Mouse (Mus musculus): ENCODE results near the gene Slco3a1.

Gene Slco3a1

DNA sequence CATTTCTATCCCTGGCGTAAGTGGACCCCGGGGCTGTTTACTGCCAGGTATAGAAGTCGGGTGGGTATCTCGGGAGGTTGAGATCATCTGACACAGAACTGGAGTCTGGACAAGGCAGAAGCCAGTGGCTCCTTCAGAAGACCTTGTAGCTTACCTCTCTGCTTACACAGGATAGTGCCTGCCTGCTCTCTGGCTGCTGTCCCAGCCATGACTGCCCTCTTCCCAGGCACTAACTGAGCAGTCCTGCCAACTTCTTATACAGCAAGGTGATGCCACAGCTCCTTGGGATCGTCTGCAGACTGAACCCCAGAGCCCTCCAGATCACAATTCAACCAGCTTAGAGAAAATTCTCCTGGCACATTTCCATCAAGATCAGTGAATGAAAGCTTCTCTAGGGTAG is 26.4 kb downstream of the Slco3a1 start:
- DNase-seq (ENCODE audit: low spot score) = no peak

DNA sequence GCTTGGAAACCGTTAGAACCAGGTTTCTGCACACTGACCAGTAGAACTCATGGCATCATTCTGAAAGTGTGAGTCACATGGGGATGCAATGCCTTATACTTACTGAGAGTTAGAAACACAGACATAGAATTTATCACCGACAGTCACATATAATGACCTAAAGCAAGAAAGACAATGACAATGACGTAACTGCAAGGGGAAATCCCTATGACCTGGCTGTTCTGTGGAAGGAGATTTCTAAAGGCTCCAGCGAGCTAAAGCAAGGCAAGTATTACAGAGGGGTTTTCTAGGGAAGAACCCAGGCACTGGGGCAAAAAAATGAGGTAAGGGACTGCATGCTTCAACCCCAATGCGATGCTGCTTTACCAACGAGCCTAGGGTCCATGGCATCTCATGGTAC is 26.9 kb downstream of the Slco3a1 start:
- DNase-seq (ENCODE audit: low spot score) = no peak

GRCm38 (mm10) chr7:74526030-74526429 is 28.6 kb downstream of the Slco3a1 start:
- DNase-seq (ENCODE audit: low spot score) = no peak

- DNase-seq (ENCODE audit: low spot score) = no peak
Measured at GRCm38 (mm10) chr7:74525586-74525985, 29.0 kb downstream of the Slco3a1 start.

DNA sequence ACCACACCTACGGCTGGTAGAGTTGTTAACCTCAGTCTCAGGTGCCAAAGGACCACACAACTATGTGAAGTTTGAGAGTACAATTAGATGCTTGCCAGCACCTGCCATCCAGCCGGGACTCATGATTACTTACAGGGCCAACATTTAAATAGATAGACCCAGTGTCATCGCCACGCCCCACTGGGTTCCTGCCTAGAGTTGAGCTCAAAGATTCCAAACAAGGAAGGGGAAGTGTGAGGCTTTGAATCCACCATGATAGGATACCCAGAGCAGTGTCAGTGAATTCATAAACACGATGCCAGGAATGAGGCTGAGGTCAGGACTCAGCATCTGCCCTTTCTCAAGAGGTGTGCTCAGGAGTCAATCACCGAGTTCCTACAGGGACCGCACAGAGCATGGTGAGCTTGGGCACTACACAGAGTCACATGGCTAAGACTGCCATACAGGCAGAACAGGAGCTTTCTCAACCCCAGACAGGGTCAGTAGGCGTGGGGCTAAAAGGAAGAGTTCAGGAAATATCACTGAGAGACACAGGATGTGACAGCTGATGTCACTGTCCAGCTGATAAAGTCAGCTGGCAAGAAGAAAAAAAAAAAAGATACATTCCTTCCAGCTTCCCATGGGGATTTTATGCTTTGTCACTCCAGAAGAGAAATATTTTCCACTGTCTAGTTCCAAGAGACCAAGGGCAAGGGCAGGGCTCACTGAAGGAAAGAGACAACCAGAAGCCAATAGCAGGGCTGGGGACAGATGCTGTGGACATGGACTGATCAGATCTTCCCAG is 30.2 kb downstream of the Slco3a1 start:
- DNase-seq (ENCODE audit: low spot score) = peak; percentile 68

DNA sequence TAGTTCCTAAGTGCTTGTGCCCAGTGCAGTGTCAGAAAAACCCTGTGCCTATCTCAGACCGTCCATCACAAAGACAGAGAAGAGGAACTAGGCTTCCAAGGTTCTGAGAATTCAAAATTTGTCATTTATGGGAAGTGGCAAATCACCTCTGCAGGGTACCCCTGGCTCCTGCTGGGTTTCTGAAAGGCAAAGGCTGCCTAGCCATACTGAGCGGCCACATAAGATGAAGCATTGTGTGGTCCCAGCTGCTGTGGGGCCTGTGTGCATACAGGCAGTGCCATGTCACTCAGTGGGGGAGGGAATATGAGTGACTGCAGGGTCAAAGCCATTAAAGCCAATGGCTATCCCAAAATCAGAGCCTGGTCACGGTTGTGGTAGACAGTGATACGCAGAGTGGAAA is 31.5 kb downstream of the Slco3a1 start:
- no peak for DNase-seq (ENCODE audit: low spot score)

DNA sequence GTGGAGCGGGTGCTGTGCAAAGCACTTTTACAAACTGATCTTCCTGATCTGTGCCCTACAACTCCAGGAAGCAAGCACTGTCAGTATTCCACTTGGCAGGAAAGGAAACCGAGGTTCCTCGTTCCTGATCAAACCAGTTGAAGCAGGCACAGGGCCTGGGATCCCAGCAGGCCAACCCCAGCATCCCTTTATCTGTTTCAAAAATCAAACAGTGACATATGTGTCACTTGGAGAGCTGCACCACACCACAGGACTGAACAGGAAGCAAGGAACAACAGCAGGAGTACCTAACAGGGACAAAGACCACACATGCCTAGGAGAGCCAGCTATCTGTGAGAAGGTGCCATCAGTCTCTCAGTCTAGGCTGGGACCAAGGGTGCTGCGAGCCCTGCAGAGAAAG is 32.3 kb downstream of the Slco3a1 start:
- DNase-seq (ENCODE audit: low spot score) = no peak

GRCm38 (mm10) chr7:74519386-74519785 is 35.2 kb downstream of the Slco3a1 start:
- DNase-seq (ENCODE audit: low spot score) = no peak

GRCm38 (mm10) chr7:74518776-74519175 is 35.8 kb downstream of the Slco3a1 start:
- DNase-seq (ENCODE audit: low spot score) = no peak

GRCm38 (mm10) chr7:74518255-74518654 is 36.3 kb downstream of the Slco3a1 start:
- no peak for DNase-seq (ENCODE audit: low spot score)

DNA sequence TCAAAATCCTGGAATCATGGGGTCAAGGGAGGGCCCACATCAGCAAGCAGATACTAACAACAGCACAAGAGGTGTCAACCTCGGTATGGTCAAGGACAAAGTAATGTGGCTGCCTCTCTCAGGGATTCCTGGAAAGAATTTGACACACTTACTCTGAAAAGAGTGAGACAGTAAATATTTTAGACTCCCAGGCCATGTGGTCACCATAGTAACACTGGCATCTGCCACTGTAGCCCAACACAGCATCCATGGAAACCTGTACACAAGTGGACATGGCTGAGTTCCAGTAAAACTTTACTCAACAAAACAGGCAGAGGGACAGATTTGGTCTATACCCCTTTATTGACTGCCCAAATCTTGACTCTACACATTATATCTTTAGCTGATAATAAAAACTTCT is 43.9 kb downstream of the Slco3a1 start:
- DNase-seq (ENCODE audit: low spot score) = peak; percentile 70

DNA sequence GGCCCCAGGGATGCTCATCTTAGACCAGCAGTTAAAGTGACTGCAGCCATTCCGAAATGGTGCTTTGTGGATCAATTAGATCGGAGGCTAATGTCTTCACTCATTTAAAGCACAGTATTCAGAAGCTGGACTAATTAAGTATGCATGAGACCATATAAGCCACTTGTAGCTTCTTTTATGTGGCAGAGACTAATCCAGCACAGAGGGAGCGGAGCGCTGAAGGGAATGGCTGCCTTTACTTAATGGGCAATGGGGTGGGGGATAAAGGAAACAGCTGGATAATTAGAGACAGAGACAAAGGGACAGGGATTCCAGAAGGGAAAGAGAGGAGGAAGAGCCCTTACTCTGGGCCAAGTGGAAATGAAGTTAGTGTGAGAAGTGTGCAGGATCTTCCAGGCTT is 46.4 kb downstream of the Slco3a1 start:
- DNase-seq (ENCODE audit: low spot score) = no peak

- DNase-seq (ENCODE audit: low spot score) = no peak
Measured at GRCm38 (mm10) chr7:74506856-74507255, 47.7 kb downstream of the Slco3a1 start.

DNA sequence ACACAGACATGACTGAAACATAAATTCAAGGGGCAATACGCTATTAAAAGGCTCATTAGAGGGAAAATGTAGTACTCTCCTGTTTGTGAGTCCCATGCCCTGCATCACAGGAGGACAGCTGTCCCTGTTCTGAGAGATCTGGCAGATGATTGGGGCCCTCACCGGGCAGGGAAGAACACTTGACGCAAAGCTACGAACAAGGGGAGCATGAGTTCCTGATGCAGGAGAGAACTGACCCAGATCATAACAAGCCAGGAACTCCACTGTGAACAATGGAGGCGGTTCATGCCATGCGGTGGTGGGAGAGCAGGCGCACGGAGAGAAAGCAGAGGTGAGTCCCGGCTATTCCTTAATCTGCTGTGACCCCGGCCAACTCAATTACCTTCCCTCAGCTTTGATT is 48.9 kb downstream of the Slco3a1 start:
- no peak for DNase-seq (ENCODE audit: low spot score)

- no peak for DNase-seq (ENCODE audit: low spot score)
Measured at GRCm38 (mm10) chr7:74501187-74501586, 53.4 kb downstream of the Slco3a1 start.

- DNase-seq (ENCODE audit: low spot score) = no peak
Measured at GRCm38 (mm10) chr7:74499470-74499869, 55.1 kb downstream of the Slco3a1 start.

GRCm38 (mm10) chr7:74498266-74498980 is 56.2 kb downstream of the Slco3a1 start:
- no peak for DNase-seq (ENCODE audit: low spot score)

- DNase-seq (ENCODE audit: low spot score) = no peak
Measured at GRCm38 (mm10) chr7:74497203-74497602, 57.4 kb downstream of the Slco3a1 start.

DNA sequence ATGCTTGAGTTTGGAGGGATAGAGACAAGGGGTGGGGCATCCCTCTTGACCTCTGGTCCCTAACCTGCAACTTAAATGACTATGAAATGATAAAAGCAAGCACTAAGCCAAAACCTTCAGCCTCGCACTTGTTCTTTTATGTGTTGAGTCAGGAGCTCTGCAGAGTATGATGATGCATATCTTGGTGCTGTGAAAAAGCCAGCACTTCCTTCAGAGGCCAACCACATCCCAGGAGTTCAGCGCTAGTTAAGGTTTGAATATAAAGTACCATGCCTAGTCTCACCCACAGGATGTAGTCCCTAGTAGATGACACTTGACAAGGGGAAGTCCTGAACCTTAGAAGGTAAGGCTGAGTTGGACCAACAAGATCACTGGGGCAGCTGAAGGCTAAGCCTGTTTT is 59.1 kb downstream of the Slco3a1 start:
- no peak for DNase-seq (ENCODE audit: low spot score)

- DNase-seq (ENCODE audit: low spot score) = no peak
Measured at GRCm38 (mm10) chr7:74493775-74494174, 60.8 kb downstream of the Slco3a1 start.

DNA sequence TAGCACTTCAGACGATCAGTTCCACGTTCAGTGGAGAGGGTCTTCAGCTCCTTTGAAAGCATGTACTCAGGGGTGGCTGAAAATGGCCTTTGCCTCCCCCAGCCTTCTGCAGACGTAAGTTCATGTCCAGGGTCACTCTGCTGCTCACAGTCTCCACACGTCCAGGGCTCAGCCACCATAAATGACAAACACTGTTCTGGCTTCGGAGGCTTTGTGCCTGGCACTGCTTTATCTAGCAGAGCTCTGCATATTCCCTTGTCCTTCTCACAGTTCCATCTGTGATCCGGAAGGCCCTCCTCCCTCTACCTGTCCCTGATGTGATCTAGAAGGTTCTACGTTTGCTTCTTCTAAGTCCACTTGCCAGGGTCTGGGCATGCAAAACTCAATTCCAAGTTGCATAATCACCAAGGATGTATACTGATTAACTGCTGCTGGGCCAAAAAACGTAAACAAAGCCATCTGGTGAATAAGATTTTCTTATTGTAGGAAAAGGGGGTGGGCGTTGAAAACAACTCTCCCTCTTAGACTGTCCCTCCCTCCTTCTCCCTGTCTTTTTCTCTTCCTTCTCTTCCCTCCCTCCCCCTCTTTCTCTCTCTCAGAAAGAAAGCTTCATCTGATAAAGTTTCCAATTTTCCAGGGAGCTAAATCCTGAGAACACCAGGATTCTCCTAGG is 62.8 kb downstream of the Slco3a1 start:
- DNase-seq (ENCODE audit: low spot score) = no peak

GRCm38 (mm10) chr7:74488141-74488540 is 66.4 kb downstream of the Slco3a1 start:
- DNase-seq (ENCODE audit: low spot score) = no peak

DNA sequence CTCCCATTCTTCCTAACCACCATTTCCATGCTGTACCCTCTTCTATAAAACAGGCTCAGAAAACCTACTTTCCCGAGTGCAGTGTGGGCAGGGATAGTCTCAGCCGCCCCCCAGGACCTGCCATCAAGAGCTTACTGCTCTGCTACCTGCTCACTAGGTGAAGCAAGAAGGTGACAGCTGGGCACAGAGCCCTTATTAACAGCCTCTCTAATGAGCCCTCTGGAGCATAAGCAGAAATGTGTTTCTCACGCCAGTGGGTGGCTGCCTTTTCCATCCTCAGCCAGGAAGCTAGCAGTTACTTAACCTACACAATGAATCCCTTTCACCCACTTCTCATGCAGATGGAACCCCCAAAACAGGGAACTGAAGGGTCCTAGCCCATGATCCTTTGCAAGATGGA is 66.9 kb downstream of the Slco3a1 start:
- DNase-seq (ENCODE audit: low spot score) = no peak

Data from lung, postnatal 25 days (tissue).